Comparison of ENCODE assay signal across 9 mouse cellular contexts in the genomic region with DNA sequence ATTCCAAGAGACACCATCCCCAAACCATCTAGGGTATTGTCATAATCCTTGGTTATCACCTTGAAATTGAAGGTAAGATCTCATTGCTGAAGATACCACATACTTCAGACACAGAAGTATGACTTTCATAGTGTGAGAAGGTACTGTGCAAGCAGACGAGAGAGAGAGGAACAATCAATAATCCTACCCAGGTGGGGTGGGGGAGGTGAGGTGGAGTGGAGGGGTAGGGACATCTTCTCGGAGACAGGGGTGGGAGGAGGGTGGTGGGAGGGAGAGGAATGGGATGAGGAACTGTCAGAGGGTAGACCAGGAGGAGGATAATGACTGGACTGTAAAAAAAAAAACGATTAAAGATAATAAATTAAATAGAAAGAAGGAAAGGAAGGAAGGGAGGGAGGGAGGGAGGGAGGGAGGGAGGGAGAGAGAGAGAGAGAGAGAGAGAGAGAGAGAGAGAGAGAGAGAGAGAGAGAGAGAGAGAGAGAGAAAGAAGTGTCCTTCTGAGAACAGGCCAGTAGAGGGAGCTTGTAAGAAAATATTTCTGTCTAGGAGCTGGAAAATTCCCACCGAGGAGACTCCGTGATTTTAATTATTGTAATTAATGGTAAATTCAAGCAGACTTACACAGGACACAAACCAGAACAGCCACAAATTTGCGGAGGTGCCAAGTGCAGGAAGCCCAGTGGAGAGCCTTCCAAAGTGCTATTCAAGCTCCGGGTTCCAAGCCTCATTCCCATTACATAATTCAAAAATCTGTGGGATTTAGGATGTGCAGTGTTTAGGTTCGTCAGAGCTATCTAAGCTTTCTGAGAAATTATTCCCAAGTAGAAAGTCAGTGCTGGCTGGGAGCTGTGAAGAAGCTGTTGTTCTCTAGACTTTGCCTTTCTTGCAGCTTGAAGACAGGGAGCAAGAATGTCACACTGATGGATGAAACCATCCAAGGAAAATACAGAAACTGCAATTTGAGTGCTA. TPM values are rescaled to one million over a fixed set of nuclear protein-coding genes. Genes with fewer than 3 reads are reported as not detected.
A peak's percentile ranks its signal among the peaks of the same experiment; 100 is the strongest.
DNase-seq lines count a peak whose midpoint lies in the region; ATAC-seq lines count a peak whose summit lies in the region.
"Had no signal": no experiment of that assay in that cellular context is flagged by ENCODE, and none has a peak within 500 bp of the region (broad histone marks: within the 10 kb centered on the region; RNA-seq: fewer than 3 reads in every experiment).

No protein-coding gene starts in this region.

- ATAC-seq in kidney, embryonic 14.5 days (ENCODE audit: low FRiP score, low TSS enrichment) = no peak

- 47% methylated on average over 8 of the region's 8 CpGs for WGBS in kidney, embryonic 14.5 days

- H3K4me3 ChIP-seq in kidney, embryonic 14.5 days (ENCODE audit: low read length) = no peak overlapping the region
- H3K4me3 ChIP-seq: limb, embryonic 12.5 days had no signal

- no peaks in the 10 kb centered on the region for H3K4me1 ChIP-seq in kidney, embryonic 14.5 days (ENCODE audit: control insufficient read depth, insufficient read depth, low read length)
- H3K4me1 ChIP-seq: limb, embryonic 12.5 days had no signal

- no peaks in the 10 kb centered on the region for H3K27me3 ChIP-seq in kidney, embryonic 14.5 days (ENCODE audit: control insufficient read depth, insufficient read depth, low read length)
- H3K27me3 ChIP-seq: limb, embryonic 12.5 days had no signal

- no peak overlapping the region for H3K9ac ChIP-seq in kidney, embryonic 14.5 days (ENCODE audit: low read depth, low read length)
- H3K9ac ChIP-seq: limb, embryonic 12.5 days had no signal

- H3K4me2 ChIP-seq in kidney, embryonic 14.5 days (replicated peaks; ENCODE audit: low read depth, low read length) = no peak overlapping the region
- H3K4me2 ChIP-seq: limb, embryonic 12.5 days had no signal

- DNase-seq in kidney, adult 9 months = peak; percentile 28
- DNase-seq in Muller cell, postnatal 12 days (ENCODE audit: inconsistent ontology term) = peak; percentile 39
- DNase-seq in cerebellum, adult 9-11 months = peak; percentile 55
- peak; percentile 31 for DNase-seq in layer of hippocampus, adult 9-11 months
- no peak for DNase-seq in ovary, postnatal 10 days (ENCODE audit: low spot score)
- no peak for DNase-seq in spleen, postnatal 36 days (ENCODE audit: low spot score in 2 of 2)
- DNase-seq in heart, adult 9 months (ENCODE audit: low spot score in 2 of 2) = no peak

- no peaks in the 10 kb centered on the region for H3K9me3 ChIP-seq in kidney, embryonic 14.5 days (ENCODE audit: control insufficient read depth, low read length)
- H3K9me3 ChIP-seq: limb, embryonic 12.5 days had no signal

- no peaks in the 10 kb centered on the region for H3K36me3 ChIP-seq in kidney, embryonic 14.5 days (ENCODE audit: control insufficient read depth, insufficient read depth, low read length)
- H3K36me3 ChIP-seq: limb, embryonic 12.5 days had no signal

- no peak overlapping the region for H3K27ac ChIP-seq in kidney, embryonic 14.5 days (ENCODE audit: low read depth, low read length)
- H3K27ac ChIP-seq: limb, embryonic 12.5 days had no signal

RNA-seq across cellular contexts. Expression of a gene that starts 35.5 kb away (rescaled TPM):
- 230 and 277 TPM in 2 replicates for polyA plus RNA-seq in kidney, embryonic 14.5 days (2014; fragmentation: Nextera tagmentation; extraction: Ambion mirVana)

Comparison
In these comparisons a context has a peak if more than half of its experiments do, and no peak if none do; other contexts are left out.
1. DNase-seq: peak in kidney, adult 9 months (single experiment), Muller cell, postnatal 12 days (single experiment), cerebellum, adult 9-11 months (single experiment) and layer of hippocampus, adult 9-11 months (single experiment); none in ovary, postnatal 10 days (single experiment), spleen, postnatal 36 days (0 of 2) and heart, adult 9 months (0 of 2).